Mouse (Mus musculus): ENCODE measurements around the gene Ly6g. TPM values are rescaled to one million over a fixed set of nuclear protein-coding genes. Genes with fewer than 3 reads are reported as not detected.
"Not testable (repeated sequence)": the region's sequence is repeated elsewhere in the genome, so short reads cannot be mapped to it uniquely, and the experiment has no call there.

Ly6g gene
- 1.4 and 1.7 TPM in 2 replicates for polyA plus RNA-seq (2015; fragmentation: Nextera tagmentation; extraction: Ambion mirVana)

- H3K4me3 ChIP-seq (replicated peaks; ENCODE audit: low read length), result no peak within 1 kb of the TSS
- no peaks in the 10 kb centered on the region for H3K4me1 ChIP-seq (ENCODE audit: control insufficient read depth, insufficient read depth, low read length)
- no peaks in the 10 kb centered on the region for H3K27me3 ChIP-seq (ENCODE audit: control insufficient read depth, insufficient read depth, low read length)
- no peak for ATAC-seq (ENCODE audit: insufficient read depth, low FRiP score)
- H3K27ac ChIP-seq (ENCODE audit: low read length), result no peak within 1 kb of the TSS
- H3K9ac ChIP-seq (ENCODE audit: low read length), result no peak within 1 kb of the TSS
- H3K36me3 ChIP-seq (ENCODE audit: control insufficient read depth, insufficient read depth, low read length), result no peaks in the 10 kb centered on the region
- no peak within 1 kb of the TSS for H3K4me2 ChIP-seq (ENCODE audit: low read depth, low read length)
- no peaks in the 10 kb centered on the region for H3K9me3 ChIP-seq (replicated peaks; ENCODE audit: control insufficient read depth, low read length)
- 79% methylated on average over 1 of the region's 1 CpGs for WGBS
Measured at GRCm38 (mm10) chr15:75154940-75155339, at the start of gene Ly6g. TSS of gene Ly6g (plus strand) at chr15:75155240.

DNA sequence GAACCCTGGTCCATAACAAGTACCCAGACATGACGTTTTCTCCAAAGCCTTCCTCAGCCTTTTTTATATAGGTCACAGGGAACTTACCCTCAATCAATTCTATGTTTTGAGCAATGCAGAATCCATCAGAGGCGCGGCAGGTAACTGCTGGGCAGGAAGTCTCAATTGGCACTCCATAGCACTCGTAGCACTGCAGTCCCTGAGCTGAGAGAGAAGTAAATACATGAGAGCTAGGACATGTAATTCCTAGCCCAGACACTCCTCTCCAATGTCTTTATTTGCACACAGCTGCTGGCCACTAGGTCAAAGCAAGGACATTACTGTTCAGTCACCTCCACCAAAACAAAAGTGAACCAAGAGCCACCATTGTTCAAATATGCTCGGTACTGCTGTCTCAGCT lies 44.6 kb upstream of the Ly6g start:
- H3K27ac ChIP-seq (ENCODE audit: low read length); H3K4me3 ChIP-seq (replicated peaks; ENCODE audit: low read length); ATAC-seq (ENCODE audit: insufficient read depth, low FRiP score); H3K9ac ChIP-seq (ENCODE audit: low read length); H3K4me1 ChIP-seq (ENCODE audit: control insufficient read depth, insufficient read depth, low read length); H3K9me3 ChIP-seq (replicated peaks; ENCODE audit: control insufficient read depth, low read length); H3K27me3 ChIP-seq (ENCODE audit: control insufficient read depth, insufficient read depth, low read length); H3K36me3 ChIP-seq (ENCODE audit: control insufficient read depth, insufficient read depth, low read length); H3K4me2 ChIP-seq (ENCODE audit: low read depth, low read length): not testable (repeated sequence)
- WGBS, result 55% methylated on average over 1 of the region's 5 CpGs

DNA sequence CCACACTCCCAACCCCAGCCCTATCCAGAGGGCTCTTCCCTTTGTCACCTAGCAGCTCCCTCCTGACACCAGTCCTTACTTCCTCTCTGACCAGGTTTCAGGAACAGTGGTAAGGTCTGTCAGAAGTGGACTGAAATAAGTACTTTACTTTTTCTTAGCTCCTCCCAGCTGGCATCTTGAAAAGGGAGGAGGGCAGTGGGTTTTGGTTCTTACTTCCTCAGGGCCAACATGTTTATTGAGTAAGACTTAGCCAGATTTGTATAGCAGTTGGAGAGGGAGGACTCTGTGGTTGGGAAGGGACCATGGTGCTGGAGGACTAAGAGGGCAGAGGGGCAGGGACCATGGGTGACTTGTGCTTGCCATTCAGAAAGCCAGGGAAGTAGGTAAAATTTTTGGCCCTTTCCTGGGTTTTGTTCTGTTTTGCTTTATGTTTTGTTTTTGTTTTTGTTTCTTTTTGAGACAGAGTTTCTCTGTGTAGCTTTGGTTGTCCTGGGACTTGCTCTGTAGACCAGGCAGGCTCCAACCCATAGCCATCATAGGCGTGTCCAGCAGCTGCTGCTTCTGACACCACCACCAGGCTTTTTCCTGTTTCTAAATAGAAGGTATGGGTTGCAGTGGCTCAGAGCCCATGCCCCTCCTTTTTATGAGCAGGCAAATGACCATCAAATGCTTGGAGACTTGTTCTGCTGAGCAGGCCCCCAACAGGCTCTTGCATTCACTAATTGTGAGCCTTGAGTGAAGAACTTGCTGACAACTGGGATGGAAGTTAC lies 43.0 kb upstream of the Ly6g start, which contains the start of gene Ly6c2:
Ly6c2 (minus strand) TSS at position 110 of the 770 bp plus-strand sequence.
- not testable (repeated sequence) for H3K27me3 ChIP-seq (ENCODE audit: control insufficient read depth, insufficient read depth, low read length); H3K36me3 ChIP-seq (ENCODE audit: control insufficient read depth, insufficient read depth, low read length); H3K4me1 ChIP-seq (ENCODE audit: control insufficient read depth, insufficient read depth, low read length); H3K9me3 ChIP-seq (replicated peaks; ENCODE audit: control insufficient read depth, low read length); H3K27ac ChIP-seq (ENCODE audit: low read length); ATAC-seq (ENCODE audit: insufficient read depth, low FRiP score); H3K4me3 ChIP-seq (replicated peaks; ENCODE audit: low read length); H3K4me2 ChIP-seq (ENCODE audit: low read depth, low read length); H3K9ac ChIP-seq (ENCODE audit: low read length)
- no CpG with 5 or more reads among the region's 1 CpGs for WGBS

DNA sequence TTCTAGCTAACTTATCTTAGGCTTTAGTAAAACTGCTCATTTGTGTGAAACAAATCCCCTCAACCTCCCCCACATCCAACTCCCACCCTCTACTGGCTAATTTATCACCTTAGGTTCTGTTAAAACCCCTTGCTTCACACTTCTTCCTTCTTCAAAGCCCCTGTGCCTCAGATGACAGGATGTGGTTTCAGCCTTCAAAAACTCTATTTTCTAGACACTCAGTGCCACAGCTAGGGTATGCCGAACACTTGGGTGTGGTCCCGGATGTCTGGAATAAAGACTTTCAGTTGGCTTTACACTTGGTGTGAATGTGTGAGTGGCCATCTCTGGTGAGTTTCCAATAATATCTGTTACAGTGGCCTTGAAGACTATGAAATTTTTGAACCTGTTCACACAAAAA lies 38.5 kb upstream of the Ly6g start:
- Histone ChIP-seq H3K4me1 (ENCODE audit: control insufficient read depth, insufficient read depth, low read length) (no peaks in the 10 kb centered on the region), H3K27ac (ENCODE audit: low read length) (no peak overlapping the region), H3K36me3 (ENCODE audit: control insufficient read depth, insufficient read depth, low read length) (no peaks in the 10 kb centered on the region), H3K4me2 (ENCODE audit: low read depth, low read length) (no peak overlapping the region), H3K9me3 (replicated peaks; ENCODE audit: control insufficient read depth, low read length) (no peaks in the 10 kb centered on the region), H3K27me3 (ENCODE audit: control insufficient read depth, insufficient read depth, low read length) (no peaks in the 10 kb centered on the region), H3K9ac (ENCODE audit: low read length) (no peak overlapping the region), H3K4me3 (replicated peaks; ENCODE audit: low read length) (no peak overlapping the region)
- ATAC-seq (ENCODE audit: insufficient read depth, low FRiP score), result no peak
- WGBS, result 75% methylated on average over 2 of the region's 2 CpGs

GRCm38 (mm10) chr15:75117481-75117880 lies 37.6 kb upstream of the Ly6g start:
- ATAC-seq (ENCODE audit: insufficient read depth, low FRiP score); H3K9ac ChIP-seq (ENCODE audit: low read length); H3K27ac ChIP-seq (ENCODE audit: low read length); H3K36me3 ChIP-seq (ENCODE audit: control insufficient read depth, insufficient read depth, low read length); H3K4me3 ChIP-seq (replicated peaks; ENCODE audit: low read length); H3K4me2 ChIP-seq (ENCODE audit: low read depth, low read length); H3K27me3 ChIP-seq (ENCODE audit: control insufficient read depth, insufficient read depth, low read length); H3K9me3 ChIP-seq (replicated peaks; ENCODE audit: control insufficient read depth, low read length); H3K4me1 ChIP-seq (ENCODE audit: control insufficient read depth, insufficient read depth, low read length): not testable (repeated sequence)
- 89% methylated on average over 5 of the region's 5 CpGs for WGBS

DNA sequence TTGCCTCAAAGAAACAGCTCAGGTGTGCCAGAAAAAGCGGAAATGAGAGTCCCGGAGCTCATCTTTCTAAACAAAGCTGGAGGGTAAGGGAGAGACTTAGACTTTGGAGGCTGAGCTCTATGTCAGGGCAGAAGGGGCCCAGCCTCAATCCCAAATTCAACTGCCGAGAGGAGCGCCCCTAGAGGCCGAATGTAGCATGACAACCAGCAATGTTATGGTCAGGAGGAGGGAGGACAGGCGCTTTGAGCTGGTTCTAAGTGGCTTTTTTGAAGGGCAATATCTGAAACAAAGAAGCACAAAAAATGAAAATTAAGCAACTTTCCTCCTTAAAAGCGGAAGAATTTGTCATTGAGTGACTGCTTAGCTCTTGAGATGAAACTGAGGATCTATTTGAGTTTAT lies 36.3 kb upstream of the Ly6g start:
- not testable (repeated sequence) for H3K4me3 ChIP-seq (replicated peaks; ENCODE audit: low read length)

DNA sequence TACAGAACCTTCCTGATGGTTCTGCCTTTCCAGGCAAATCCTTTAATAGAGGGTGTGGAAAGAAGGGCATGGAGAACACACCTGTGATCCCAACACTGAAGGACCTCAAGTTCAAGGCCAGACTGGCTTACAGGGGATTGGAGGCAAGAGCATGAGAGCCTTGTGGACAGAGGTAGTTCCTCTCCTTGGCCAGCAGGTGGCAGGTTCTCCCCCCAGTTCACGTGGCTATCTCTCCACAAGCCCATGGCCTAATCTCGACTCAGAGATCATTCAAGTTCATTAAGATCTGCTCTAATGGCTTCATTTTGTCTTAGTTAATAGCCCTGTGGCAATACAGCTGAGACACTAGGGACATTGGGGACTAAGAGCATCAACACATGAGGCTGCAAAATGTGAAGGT lies 35.0 kb upstream of the Ly6g start:
- H3K9ac ChIP-seq (ENCODE audit: low read length), result no peak overlapping the region
- H3K9me3 ChIP-seq (replicated peaks; ENCODE audit: control insufficient read depth, low read length), result no peaks in the 10 kb centered on the region
- no peak overlapping the region for H3K4me2 ChIP-seq (ENCODE audit: low read depth, low read length)
- no peaks in the 10 kb centered on the region for H3K36me3 ChIP-seq (ENCODE audit: control insufficient read depth, insufficient read depth, low read length)
- H3K4me1 ChIP-seq (ENCODE audit: control insufficient read depth, insufficient read depth, low read length), result no peaks in the 10 kb centered on the region
- no peaks in the 10 kb centered on the region for H3K27me3 ChIP-seq (ENCODE audit: control insufficient read depth, insufficient read depth, low read length)
- H3K4me3 ChIP-seq (replicated peaks; ENCODE audit: low read length), result no peak overlapping the region
- no peak overlapping the region for H3K27ac ChIP-seq (ENCODE audit: low read length)
- WGBS, result 18% methylated on average over 2 of the region's 2 CpGs
- ATAC-seq (ENCODE audit: insufficient read depth, low FRiP score), result no peak

More for the DNA sequence above, 36.3 kb upstream of the Ly6g start:
- not testable (repeated sequence) for H3K27me3 ChIP-seq (ENCODE audit: control insufficient read depth, insufficient read depth, low read length); H3K4me2 ChIP-seq (ENCODE audit: low read depth, low read length); H3K27ac ChIP-seq (ENCODE audit: low read length); H3K36me3 ChIP-seq (ENCODE audit: control insufficient read depth, insufficient read depth, low read length); H3K9ac ChIP-seq (ENCODE audit: low read length); H3K4me1 ChIP-seq (ENCODE audit: control insufficient read depth, insufficient read depth, low read length); ATAC-seq (ENCODE audit: insufficient read depth, low FRiP score); H3K9me3 ChIP-seq (replicated peaks; ENCODE audit: control insufficient read depth, low read length)
- 20% methylated on average over 5 of the region's 7 CpGs for WGBS

DNA sequence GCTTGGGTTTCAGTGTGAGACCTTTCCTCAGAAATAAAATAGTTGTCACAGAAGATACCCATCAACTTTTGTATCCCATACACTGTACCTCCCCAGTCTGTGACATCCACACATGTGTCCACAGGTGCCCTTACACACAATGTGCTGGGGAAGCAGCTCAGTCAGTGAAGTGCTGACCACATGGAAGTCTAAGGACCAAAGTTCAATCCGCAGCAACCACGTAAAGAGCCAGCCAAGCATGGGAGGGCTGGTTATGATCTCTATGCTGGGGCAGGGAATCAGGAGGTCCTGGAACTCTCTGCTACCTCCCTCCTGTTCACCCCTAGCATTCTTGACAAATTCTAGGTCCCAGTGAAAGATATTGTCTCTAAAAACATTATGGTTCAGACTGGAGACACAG lies 22.7 kb upstream of the Ly6g start:
- WGBS, result 80% methylated on average over 2 of the region's 2 CpGs
- not testable (repeated sequence) for H3K27me3 ChIP-seq (ENCODE audit: control insufficient read depth, insufficient read depth, low read length); H3K4me2 ChIP-seq (ENCODE audit: low read depth, low read length); H3K36me3 ChIP-seq (ENCODE audit: control insufficient read depth, insufficient read depth, low read length); H3K27ac ChIP-seq (ENCODE audit: low read length); H3K9ac ChIP-seq (ENCODE audit: low read length); ATAC-seq (ENCODE audit: insufficient read depth, low FRiP score); H3K4me3 ChIP-seq (replicated peaks; ENCODE audit: low read length); H3K4me1 ChIP-seq (ENCODE audit: control insufficient read depth, insufficient read depth, low read length); H3K9me3 ChIP-seq (replicated peaks; ENCODE audit: control insufficient read depth, low read length)

- not testable (repeated sequence) for ATAC-seq (ENCODE audit: insufficient read depth, low FRiP score)
Measured at GRCm38 (mm10) chr15:75135090-75135783, 19.8 kb upstream of the Ly6g start.

More at GRCm38 (mm10) chr15:75135090-75135783, 19.8 kb upstream of the Ly6g start:
- H3K4me3 ChIP-seq (replicated peaks; ENCODE audit: low read length); H3K27ac ChIP-seq (ENCODE audit: low read length); H3K27me3 ChIP-seq (ENCODE audit: control insufficient read depth, insufficient read depth, low read length); H3K9ac ChIP-seq (ENCODE audit: low read length); H3K4me1 ChIP-seq (ENCODE audit: control insufficient read depth, insufficient read depth, low read length); H3K9me3 ChIP-seq (replicated peaks; ENCODE audit: control insufficient read depth, low read length); H3K36me3 ChIP-seq (ENCODE audit: control insufficient read depth, insufficient read depth, low read length); H3K4me2 ChIP-seq (ENCODE audit: low read depth, low read length): not testable (repeated sequence)
- WGBS, result 68% methylated on average over 2 of the region's 2 CpGs

All from stomach, embryonic 16.5 days (tissue).